Mouse (Mus musculus) CH12.LX (cell line): ENCODE data around the gene Mul1. TPM values are rescaled to one million over a fixed set of nuclear protein-coding genes. Genes with fewer than 3 reads are reported as not detected.

Experiments used
- DNase-seq: peaks from one replicate; pipeline ENCODE4 v3.0.0-alpha.2; 2013; ENCODE audit errors: extremely low read depth
- H3K27ac ChIP-seq: 2 replicates; pipeline ENCODE4 v1.5.1; 2012; ENCODE audit warnings: low read depth, mild to moderate bottlenecking, control low read depth, moderate library complexity; ENCODE audit not compliant: insufficient read depth
- H3K27me3 ChIP-seq: replicated peaks from 2 replicates; pipeline ENCODE3; 2012; ENCODE audit warnings: inconsistent platforms
- H3K36me3 ChIP-seq, 2 experiments: replicated peaks in 1 of 2; 2 replicates each; pipeline versions ENCODE3 to v1.6.1; 2012; ENCODE audit warnings: inconsistent platforms in 1 of 2, low read length in 1 of 2, mild to moderate bottlenecking in 1 of 2, mixed read lengths in 1 of 2, moderate library complexity in 1 of 2; ENCODE audit not compliant: control insufficient read depth in 1 of 2, insufficient read depth in 1 of 2
- H3K4me1 ChIP-seq, 2 experiments: 2 replicates each; pipeline ENCODE4 v1.6.1; 2012; ENCODE audit warnings: inconsistent platforms in 1 of 2, moderate library complexity in 1 of 2; ENCODE audit not compliant: insufficient read depth in 2 of 2, control insufficient read depth in 1 of 2
- H3K4me2 ChIP-seq: 2 replicates; pipeline ENCODE4 v1.6.1; 2012; ENCODE audit warnings: low read depth, mild to moderate bottlenecking, control low read depth; ENCODE audit not compliant: poor library complexity, insufficient read depth, severe bottlenecking
- H3K4me3 ChIP-seq, 3 experiments: fragments of 150-350 bp in 1 of 3; sonication (generic) in 1 of 3; replicated peaks in 1 of 3; 2 replicates each; pipeline versions ENCODE3 to v1.5.1; 2011 to 2012; ENCODE audit warnings: low read depth in 2 of 3, low read length in 2 of 3, mild to moderate bottlenecking in 2 of 3, moderate library complexity in 2 of 3, control low read depth in 1 of 3, improper control_type of control experiment in 1 of 3, inconsistent platforms in 1 of 3, mixed read lengths in 1 of 3; ENCODE audit not compliant: poor library complexity in 1 of 3
- H3K79me2 ChIP-seq: replicated peaks from 2 replicates; pipeline ENCODE4 v1.6.1; 2012; ENCODE audit warnings: mild to moderate bottlenecking, moderate library complexity; ENCODE audit not compliant: control insufficient read depth, poor library complexity, insufficient read depth, severe bottlenecking; ENCODE audit errors: extremely low read depth
- H3K9ac ChIP-seq: 2 replicates; pipeline ENCODE4 v1.6.1; 2012; ENCODE audit warnings: low read depth, mild to moderate bottlenecking, control low read depth, moderate library complexity; ENCODE audit not compliant: insufficient read depth
- H3K9me3 ChIP-seq: replicated peaks from 2 replicates; pipeline ENCODE3; 2012; ENCODE audit warnings: low read length, inconsistent platforms, mixed read lengths
- CHD1 ChIP-seq: IDR thresholded peaks from 2 replicates; pipeline ENCODE4 v1.6.1; 2012; ENCODE audit warnings: low read depth, low read length, improper control_type of control experiment, inconsistent platforms
- CHD2 ChIP-seq: IDR thresholded peaks from 2 replicates; pipeline ENCODE4 v1.6.1; 2011; ENCODE audit warnings: low read length, improper control_type of control experiment
- CTCF ChIP-seq, 2 experiments: IDR thresholded peaks in 1 of 2; conservative IDR thresholded peaks in 1 of 2; 2 replicates each; pipeline ENCODE4 v1.5.1; 2011 to 2012; ENCODE audit warnings: low read depth in 2 of 2, low read length in 2 of 2, improper control_type of control experiment in 1 of 2, inconsistent platforms in 1 of 2, mild to moderate bottlenecking in 1 of 2, moderate library complexity in 1 of 2
- ETS1 ChIP-seq: conservative IDR thresholded peaks from 2 replicates; pipeline ENCODE4 v1.6.1; 2012; ENCODE audit warnings: low read depth, mild to moderate bottlenecking, inconsistent platforms, low read length, improper control_type of control experiment, moderate library complexity
- GABPA ChIP-seq: IDR thresholded peaks from 2 replicates; pipeline ENCODE4 v1.6.1; 2012; ENCODE audit warnings: low read depth, low read length, improper control_type of control experiment, inconsistent platforms; ENCODE audit not compliant: insufficient replicate concordance
- HCFC1 ChIP-seq: IDR thresholded peaks from 2 replicates; pipeline ENCODE4 v1.6.1; 2012; ENCODE audit warnings: low read depth, mild to moderate bottlenecking, inconsistent platforms, low read length, improper control_type of control experiment
- IRF4 ChIP-seq: IDR thresholded peaks from 2 replicates; pipeline ENCODE4 v1.6.1; 2014; ENCODE audit warnings: low read depth, mild to moderate bottlenecking, inconsistent platforms, low read length, improper control_type of control experiment
- JUN ChIP-seq: IDR thresholded peaks from 2 replicates; pipeline ENCODE4 v1.6.1; 2011; ENCODE audit warnings: low read depth, mild to moderate bottlenecking, low read length, improper control_type of control experiment, moderate library complexity; ENCODE audit not compliant: insufficient read depth
- JUND ChIP-seq: conservative IDR thresholded peaks from 2 replicates; pipeline ENCODE4 v1.6.1; 2011; ENCODE audit warnings: low read depth, low read length, improper control_type of control experiment
- MAFK ChIP-seq: IDR thresholded peaks from 2 replicates; pipeline ENCODE4 v1.6.1; 2011; ENCODE audit warnings: low read length, improper control_type of control experiment; ENCODE audit not compliant: insufficient replicate concordance
- MAX ChIP-seq: IDR thresholded peaks from 2 replicates; pipeline ENCODE4 v1.6.1; 2011; ENCODE audit warnings: low read length, improper control_type of control experiment
- MXI1 ChIP-seq: IDR thresholded peaks from 2 replicates; pipeline ENCODE4 v1.6.1; 2011; ENCODE audit warnings: mild to moderate bottlenecking, low read depth, low read length, improper control_type of control experiment
- NELFE ChIP-seq: IDR thresholded peaks from 2 replicates; pipeline ENCODE4 v1.6.1; 2011; ENCODE audit warnings: low read depth, low read length, improper control_type of control experiment
- NRF1 ChIP-seq: IDR thresholded peaks from 2 replicates; pipeline ENCODE4 v1.6.1; 2014; ENCODE audit warnings: low read depth, mild to moderate bottlenecking, inconsistent platforms, low read length, improper control_type of control experiment, moderate library complexity
- POLR2A ChIP-seq: IDR thresholded peaks from 2 replicates; pipeline ENCODE4 v1.6.1; 2011; ENCODE audit warnings: low read depth, mild to moderate bottlenecking, improper control_type of control experiment, low read length
- RAD21 ChIP-seq: IDR thresholded peaks from 2 replicates; pipeline ENCODE4 v1.6.1; 2011; ENCODE audit warnings: low read depth, mild to moderate bottlenecking, low read length, improper control_type of control experiment, moderate library complexity
- SMC3 ChIP-seq: IDR thresholded peaks from 2 replicates; pipeline ENCODE4 v1.6.1; 2011; ENCODE audit warnings: low read depth, low read length, improper control_type of control experiment
- UBTF ChIP-seq: IDR thresholded peaks from 2 replicates; pipeline ENCODE4 v1.6.1; 2012; ENCODE audit warnings: low read depth, mild to moderate bottlenecking, inconsistent platforms, low read length, improper control_type of control experiment, moderate library complexity
- USF2 ChIP-seq: conservative IDR thresholded peaks from 2 replicates; pipeline ENCODE4 v1.6.1; 2011; ENCODE audit warnings: low read depth, low read length, improper control_type of control experiment
- dilution Hi-C: fragments of 300-500 bp; cut with MboI; formaldehyde crosslinking; loops from 2 replicates; pipeline ENCODE4 v1.14.3; 2020; ENCODE audit warnings: low sequenced_read_pairs; ENCODE audit not compliant: extremely low pct_unique_long_range_greater_than_20kb, extremely low pct_ligation_motif_present
- in situ Hi-C: fragments of 300-500 bp; cut with MboI; formaldehyde crosslinking; loops from 3 replicates; pipeline ENCODE4 v1.14.3; 2019; ENCODE audit warnings: low sequenced_read_pairs, low pct_ligation_motif_present, low pct_unique_long_range_greater_than_20kb, mixed read lengths
- polyA plus RNA-seq: library from polyadenylated mRNA; unstranded; fragments of >175 nt; gene quantifications from 2 replicates; pipeline ENCODE4 v1.2.1, GENCODE M21; 2012; ENCODE audit warnings: low read depth; ENCODE audit not compliant: insufficient read length
- total RNA-seq, 2 experiments: library from RNA; depleted of rRNA; stranded (reverse); fragments of 300-350 nt in 1 of 2; fragments of >200 nt in 1 of 2; gene quantifications; 2 replicates each; pipeline ENCODE4 v1.2.3; 2012 to 2014

The Mul1 gene
- total and polyA plus RNA-seq, 3 experiments = 10.2 to 20.2 (median 12.3) TPM

- H3K36me3 ChIP-seq = no peaks in the 10 kb centered on the region
- TF ChIP-seq USF2 (no peak), HCFC1 (no peak), IRF4 (no peak), RAD21 (no peak), UBTF (no peak), NELFE (no peak), CTCF (conservative IDR thresholded peaks at IDR 0.05 in 1 of 2, IDR thresholded peaks at IDR 0.05 in 1 of 2; ENCODE audit: low read depth in 2 of 2, low read length in 2 of 2) (no peak), ETS1 (no peak), SMC3 (no peak), CHD1 (no peak), JUND (no peak), MAFK (no peak), MXI1 (no peak)
- peaks cover 54% of the 10 kb centered on the region for H3K27me3 ChIP-seq
- dilution Hi-C loops = no loop called here
- no peak within 1 kb of the TSS for H3K4me3 ChIP-seq
- H3K9me3 ChIP-seq = peaks cover 18% of the 10 kb centered on the region
- H3K27ac ChIP-seq = no peak within 1 kb of the TSS
- H3K4me1 ChIP-seq = no peaks in the 10 kb centered on the region
- no peak within 1 kb of the TSS for H3K4me2 ChIP-seq
- in situ Hi-C loops = no loop called here
- no peaks in the 10 kb centered on the region for H3K79me2 ChIP-seq
- DNase-seq = no peak
- no peak within 1 kb of the TSS for H3K9ac ChIP-seq
These were observed 38.4 kb upstream of the Mul1 start, which contains the start of gene Fam43b for GRCm38 (mm10) chr4:138395971-138396645. Gene Fam43b (minus strand): TSS chr4:138396528.

DNA sequence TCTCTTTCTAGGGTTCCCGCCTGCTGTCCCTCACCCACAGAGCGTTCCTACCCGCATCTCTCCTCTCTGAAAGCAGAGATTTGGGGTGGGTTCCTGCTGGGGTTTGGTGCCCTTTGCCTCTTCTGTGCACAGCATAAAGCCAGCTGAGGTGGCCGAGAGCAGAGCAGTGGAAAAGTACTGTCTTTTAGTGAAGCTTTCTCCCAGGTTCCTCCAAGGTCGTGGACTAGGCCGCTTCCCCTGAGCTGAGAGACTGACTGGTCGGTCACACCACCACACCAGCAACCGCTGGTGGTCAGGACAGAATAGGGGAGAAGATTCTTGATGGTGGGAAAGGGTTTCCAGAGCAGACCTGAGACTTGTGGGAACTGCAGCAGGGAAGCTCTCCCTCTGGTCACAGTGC lies 37.8 kb upstream of the Mul1 start:
- dilution Hi-C loops = no loop called here

More for the DNA sequence above, 37.8 kb upstream of the Mul1 start:
- TF ChIP-seq CHD2 = no peak
- TF ChIP-seq NRF1 = no peak
- no peak for TF ChIP-seq UBTF
- TF ChIP-seq JUN = no peak
- TF ChIP-seq MAX = no peak
- no peak for TF ChIP-seq NELFE
- no peak for TF ChIP-seq POLR2A
- TF ChIP-seq MAFK = no peak
- TF ChIP-seq GABPA = no peak
- Histone ChIP-seq H3K27ac (no peak overlapping the region), H3K27me3 (peaks cover 55% of the 10 kb centered on the region), H3K79me2 (no peaks in the 10 kb centered on the region), H3K9me3 (peaks cover 18% of the 10 kb centered on the region), H3K36me3 (no peaks in the 10 kb centered on the region), H3K4me2 (no peak overlapping the region), H3K9ac (no peak overlapping the region), H3K4me1 (no peaks in the 10 kb centered on the region), H3K4me3 (no peak overlapping the region)
- no peak for DNase-seq
- in situ Hi-C loops = no loop called here
